Mouse (Mus musculus): ENCODE measurements at regions not wholly inside any gene's neighbourhood (a gene's known extent, or its start where the extent isn't known, plus 50 kb on each side); places are given as distances from the start of the nearest gene placed in this dataset.

- TF ChIP-seq POLR2A (IDR thresholded peaks at IDR 0.05; ENCODE audit: low read depth, low read length) = no peak
- TF ChIP-seq CTCF (IDR thresholded peaks at IDR 0.05; ENCODE audit: extremely low read depth, insufficient read depth, insufficient read length, insufficient replicate concordance) = no peak
Observed at GRCm38 (mm10) chr10:8136662-8137061, 180.6 kb upstream of the Tab2 start.
